Mouse (Mus musculus): ENCODE data around the gene Astn1. TPM values are rescaled to one million over a fixed set of nuclear protein-coding genes. Genes with fewer than 3 reads are reported as not detected.

Astn1 gene
- polyA plus RNA-seq, 2 experiments = 3.1 TPM

- Histone ChIP-seq H3K9me3 (ENCODE audit: control insufficient read depth, low read length) (no peaks in the 10 kb centered on the region), H3K4me2 (replicated peaks; ENCODE audit: low read depth, low read length, severe bottlenecking) (no peak overlapping the region), H3K27me3 (ENCODE audit: control insufficient read depth, insufficient read depth, low read length) (no peaks in the 10 kb centered on the region), H3K27ac (replicated peaks; ENCODE audit: low read depth, low read length) (no peak overlapping the region), H3K4me1 (ENCODE audit: control insufficient read depth, insufficient read depth, low read length) (no peaks in the 10 kb centered on the region), H3K4me3 (replicated peaks; ENCODE audit: low read length) (no peak overlapping the region), H3K9ac (ENCODE audit: low read depth, low read length, severe bottlenecking) (no peak overlapping the region), H3K36me3 (ENCODE audit: control insufficient read depth, insufficient read depth, low read length) (no peaks in the 10 kb centered on the region)
- WGBS = 75% methylated on average over 3 of the region's 3 CpGs
- TF ChIP-seq POLR2A (IDR thresholded peaks at IDR 0.05; ENCODE audit: borderline replicate concordance, extremely low read depth, insufficient read depth, insufficient read length) = no peak
- ATAC-seq (ENCODE audit: low FRiP score, low read depth) = no peak
- DNase-seq (ENCODE audit: low spot score) = no peak
Measured at GRCm38 (mm10) chr1:158411146-158411545, 49.1 kb downstream of the Astn1 start.

GRCm38 (mm10) chr1:158414198-158414597, 52.1 kb downstream of the Astn1 start:
- no peaks in the 10 kb centered on the region for H3K9me3 ChIP-seq (ENCODE audit: control insufficient read depth, low read length)
- no peak for ATAC-seq (ENCODE audit: low FRiP score, low read depth)
- WGBS = 74% methylated on average over 2 of the region's 2 CpGs
- no peak overlapping the region for H3K4me3 ChIP-seq (replicated peaks; ENCODE audit: low read length)
- no peaks in the 10 kb centered on the region for H3K4me1 ChIP-seq (ENCODE audit: control insufficient read depth, insufficient read depth, low read length)
- no peak overlapping the region for H3K9ac ChIP-seq (ENCODE audit: low read depth, low read length, severe bottlenecking)
- no peaks in the 10 kb centered on the region for H3K27me3 ChIP-seq (ENCODE audit: control insufficient read depth, insufficient read depth, low read length)
- no peak overlapping the region for H3K27ac ChIP-seq (replicated peaks; ENCODE audit: low read depth, low read length)
- DNase-seq (ENCODE audit: low spot score) = no peak
- H3K36me3 ChIP-seq (ENCODE audit: control insufficient read depth, insufficient read depth, low read length) = no peaks in the 10 kb centered on the region
- no peak for TF ChIP-seq POLR2A (IDR thresholded peaks at IDR 0.05; ENCODE audit: borderline replicate concordance, extremely low read depth, insufficient read depth, insufficient read length)
- no peak overlapping the region for H3K4me2 ChIP-seq (replicated peaks; ENCODE audit: low read depth, low read length, severe bottlenecking)

GRCm38 (mm10) chr1:158421451-158421850, 59.4 kb downstream of the Astn1 start:
- ATAC-seq (ENCODE audit: low FRiP score, low read depth) = no peak
- no peak overlapping the region for H3K27ac ChIP-seq (replicated peaks; ENCODE audit: low read depth, low read length)
- no peaks in the 10 kb centered on the region for H3K9me3 ChIP-seq (ENCODE audit: control insufficient read depth, low read length)
- no peaks in the 10 kb centered on the region for H3K27me3 ChIP-seq (ENCODE audit: control insufficient read depth, insufficient read depth, low read length)
- H3K4me2 ChIP-seq (replicated peaks; ENCODE audit: low read depth, low read length, severe bottlenecking) = no peak overlapping the region
- H3K36me3 ChIP-seq (ENCODE audit: control insufficient read depth, insufficient read depth, low read length) = no peaks in the 10 kb centered on the region
- H3K4me1 ChIP-seq (ENCODE audit: control insufficient read depth, insufficient read depth, low read length) = no peaks in the 10 kb centered on the region
- H3K9ac ChIP-seq (ENCODE audit: low read depth, low read length, severe bottlenecking) = no peak overlapping the region
- TF ChIP-seq POLR2A (IDR thresholded peaks at IDR 0.05; ENCODE audit: borderline replicate concordance, extremely low read depth, insufficient read depth, insufficient read length) = no peak
- H3K4me3 ChIP-seq (replicated peaks; ENCODE audit: low read length) = no peak overlapping the region
- 59% methylated on average over 8 of the region's 8 CpGs for WGBS
- no peak for DNase-seq (ENCODE audit: low spot score)

- WGBS = 69% methylated on average over 1 of the region's 1 CpGs
Measured at GRCm38 (mm10) chr1:158422739-158423138, 60.7 kb downstream of the Astn1 start.

GRCm38 (mm10) chr1:158446071-158446470, 84.0 kb downstream of the Astn1 start:
- Histone ChIP-seq H3K4me2 (replicated peaks; ENCODE audit: low read depth, low read length, severe bottlenecking) (no peak overlapping the region), H3K27me3 (ENCODE audit: control insufficient read depth, insufficient read depth, low read length) (peaks cover 4% of the 10 kb centered on the region; the same call in 1 of the 2 replicates), H3K27ac (replicated peaks; ENCODE audit: low read depth, low read length) (no peak overlapping the region), H3K9ac (ENCODE audit: low read depth, low read length, severe bottlenecking) (no peak overlapping the region), H3K36me3 (ENCODE audit: control insufficient read depth, insufficient read depth, low read length) (no peaks in the 10 kb centered on the region), H3K4me3 (replicated peaks; ENCODE audit: low read length) (no peak overlapping the region), H3K4me1 (ENCODE audit: control insufficient read depth, insufficient read depth, low read length) (0 out of 2 replicates have a peak, but pooled peaks cover 4% of the 10 kb centered on the region), H3K9me3 (ENCODE audit: control insufficient read depth, low read length) (no peaks in the 10 kb centered on the region)
- 81% methylated on average over 1 of the region's 1 CpGs for WGBS
- DNase-seq (ENCODE audit: low spot score) = no peak
- no peak for TF ChIP-seq POLR2A (IDR thresholded peaks at IDR 0.05; ENCODE audit: borderline replicate concordance, extremely low read depth, insufficient read depth, insufficient read length)
- ATAC-seq (ENCODE audit: low FRiP score, low read depth) = no peak

More at GRCm38 (mm10) chr1:158422739-158423138, 60.7 kb downstream of the Astn1 start:
- no peak overlapping the region for H3K27ac ChIP-seq (replicated peaks; ENCODE audit: low read depth, low read length)
- no peak for ATAC-seq (ENCODE audit: low FRiP score, low read depth)
- TF ChIP-seq POLR2A (IDR thresholded peaks at IDR 0.05; ENCODE audit: borderline replicate concordance, extremely low read depth, insufficient read depth, insufficient read length) = no peak
- no peak overlapping the region for H3K4me2 ChIP-seq (replicated peaks; ENCODE audit: low read depth, low read length, severe bottlenecking)
- no peaks in the 10 kb centered on the region for H3K27me3 ChIP-seq (ENCODE audit: control insufficient read depth, insufficient read depth, low read length)
- H3K4me1 ChIP-seq (ENCODE audit: control insufficient read depth, insufficient read depth, low read length) = no peaks in the 10 kb centered on the region
- H3K36me3 ChIP-seq (ENCODE audit: control insufficient read depth, insufficient read depth, low read length) = no peaks in the 10 kb centered on the region
- DNase-seq (ENCODE audit: low spot score) = no peak
- H3K9ac ChIP-seq (ENCODE audit: low read depth, low read length, severe bottlenecking) = no peak overlapping the region
- H3K4me3 ChIP-seq (replicated peaks; ENCODE audit: low read length) = no peak overlapping the region
- no peaks in the 10 kb centered on the region for H3K9me3 ChIP-seq (ENCODE audit: control insufficient read depth, low read length)

GRCm38 (mm10) chr1:158447956-158448355, 85.9 kb downstream of the Astn1 start:
- no peak overlapping the region for H3K9ac ChIP-seq (ENCODE audit: low read depth, low read length, severe bottlenecking)
- DNase-seq (ENCODE audit: low spot score) (no peak), ATAC-seq (ENCODE audit: low FRiP score, low read depth) (no peak)
- WGBS = 42% methylated on average over 7 of the region's 7 CpGs
- H3K27ac ChIP-seq (replicated peaks; ENCODE audit: low read depth, low read length) = no peak overlapping the region
- no peak overlapping the region for H3K4me3 ChIP-seq (replicated peaks; ENCODE audit: low read length)
- no peak overlapping the region for H3K4me2 ChIP-seq (replicated peaks; ENCODE audit: low read depth, low read length, severe bottlenecking)
- no peaks in the 10 kb centered on the region for H3K36me3 ChIP-seq (ENCODE audit: control insufficient read depth, insufficient read depth, low read length)
- TF ChIP-seq POLR2A (IDR thresholded peaks at IDR 0.05; ENCODE audit: borderline replicate concordance, extremely low read depth, insufficient read depth, insufficient read length) = no peak
- H3K4me1 ChIP-seq (ENCODE audit: control insufficient read depth, insufficient read depth, low read length) = 0 out of 2 replicates have a peak, but pooled peaks cover 4% of the 10 kb centered on the region
- H3K27me3 ChIP-seq (ENCODE audit: control insufficient read depth, insufficient read depth, low read length) = peaks cover 4% of the 10 kb centered on the region; the same call in 1 of the 2 replicates
- no peaks in the 10 kb centered on the region for H3K9me3 ChIP-seq (ENCODE audit: control insufficient read depth, low read length)

Data from limb, embryonic 14.5 days (tissue).